Mouse (Mus musculus) liver, adult 2 months (tissue): ENCODE results near the gene Klhdc8a. TPM values are rescaled to one million over a fixed set of nuclear protein-coding genes. Genes with fewer than 3 reads are reported as not detected.

Experiments used
- DNase-seq: peaks from one replicate; pipeline ENCODE4 v3.0.0-alpha.2; 2011; ENCODE audit warnings: low read depth, low spot score; ENCODE audit errors: extremely low read depth
- H3K27ac ChIP-seq: fragments of 200-500 bp; replicated peaks from 2 replicates; pipeline ENCODE4 v1.5.1; 2012; ENCODE audit warnings: low read depth, mild to moderate bottlenecking, control low read depth, inconsistent platforms, low read length; ENCODE audit not compliant: insufficient read depth
- H3K27me3 ChIP-seq: fragments of 200-500 bp; 2 replicates; pipeline ENCODE4 v1.6.1; 2012; ENCODE audit warnings: mild to moderate bottlenecking, moderate library complexity, low read length, inconsistent platforms; ENCODE audit not compliant: control insufficient read depth, insufficient read depth
- H3K36me3 ChIP-seq: fragments of 200-500 bp; 2 replicates; pipeline ENCODE4 v1.6.1; 2012; ENCODE audit warnings: low read length, inconsistent platforms; ENCODE audit not compliant: control insufficient read depth, insufficient read depth
- H3K4me1 ChIP-seq: fragments of 200-500 bp; 2 replicates; pipeline ENCODE4 v1.6.1; 2011; ENCODE audit warnings: low read length; ENCODE audit not compliant: control insufficient read depth, insufficient read depth
- H3K4me3 ChIP-seq: fragments of 200-500 bp; 2 replicates; pipeline ENCODE4 v1.5.1; 2011; ENCODE audit warnings: low read depth, mild to moderate bottlenecking, control low read depth, low read length, moderate library complexity; ENCODE audit not compliant: insufficient read depth
- H3K79me2 ChIP-seq: fragments of 200-500 bp; 2 replicates; pipeline ENCODE4 v1.6.1; 2012; ENCODE audit warnings: inconsistent platforms, mild to moderate bottlenecking, low read length, moderate library complexity; ENCODE audit not compliant: control insufficient read depth, insufficient read depth
- H3K9ac ChIP-seq: fragments of 200-500 bp; 2 replicates; pipeline ENCODE4 v1.6.1; 2012; ENCODE audit warnings: low read depth, mild to moderate bottlenecking, control low read depth, inconsistent platforms, low read length
- CTCF ChIP-seq: fragments of 200-500 bp; IDR thresholded peaks from 2 replicates; pipeline ENCODE4 v1.5.1; 2011; ENCODE audit warnings: low read depth, low read length, control low read depth
- POLR2A ChIP-seq: fragments of 200-500 bp; IDR thresholded peaks from 2 replicates; pipeline ENCODE4 v1.6.1; 2011; ENCODE audit warnings: low read length, control low read depth; ENCODE audit not compliant: insufficient read depth; ENCODE audit errors: extremely low read depth
- WGBS: fragments of 180-500 bp; shearing (Covaris S2); methylation state at CpG from one replicate; pipeline ENCODE4 v1.1.7; 2018; 5-methylcytosine and 5-hydroxymethylcytosine counted together
- polyA plus RNA-seq: library from polyadenylated mRNA; depleted of rRNA; stranded (reverse); fragments of >200 nt; gene quantifications from 2 replicates; pipeline ENCODE4 v1.2.3, GENCODE M21; 2012; rRNA removed
- total RNA-seq: library from RNA; depleted of rRNA; stranded (reverse); fragments of >200 nt; gene quantifications from 2 replicates; pipeline ENCODE4 v1.2.3, GENCODE M21; 2014; rRNA removed

The Klhdc8a gene
- total and polyA plus RNA-seq, 2 experiments, result 0.18 to 1.2 TPM

- H3K27ac ChIP-seq, result no peak overlapping the region
- 95% methylated on average over 4 of the region's 4 CpGs for WGBS
Measured at GRCm38 (mm10) chr1:132351058-132351457, 52.6 kb downstream of the Klhdc8a start.

GRCm38 (mm10) chr1:132353389-132353788 lies 55.0 kb downstream of the Klhdc8a start:
- Histone ChIP-seq H3K4me3 (no peak overlapping the region), H3K9ac (no peak overlapping the region), H3K4me1 (peaks cover 9% of the 10 kb centered on the region), H3K27me3 (no peaks in the 10 kb centered on the region), H3K36me3 (no peaks in the 10 kb centered on the region), H3K79me2 (no peaks in the 10 kb centered on the region), H3K27ac (no peak overlapping the region)
- TF ChIP-seq POLR2A (no peak), CTCF (no peak)
- DNase-seq, result no peak
- WGBS, result 78% methylated on average over 5 of the region's 5 CpGs

More at GRCm38 (mm10) chr1:132351058-132351457, 52.6 kb downstream of the Klhdc8a start:
- Histone ChIP-seq H3K9ac (no peak overlapping the region), H3K4me1 (peaks cover 9% of the 10 kb centered on the region), H3K4me3 (no peak overlapping the region), H3K27me3 (no peaks in the 10 kb centered on the region), H3K36me3 (no peaks in the 10 kb centered on the region), H3K79me2 (no peaks in the 10 kb centered on the region)
- DNase-seq, result no peak
- TF ChIP-seq CTCF (no peak), POLR2A (no peak)

- no peak overlapping the region for H3K27ac ChIP-seq
- no peaks in the 10 kb centered on the region for H3K27me3 ChIP-seq
- DNase-seq, result no peak
- no peaks in the 10 kb centered on the region for H3K79me2 ChIP-seq
- no peak for TF ChIP-seq POLR2A
- no peak for TF ChIP-seq CTCF
- no peak overlapping the region for H3K4me3 ChIP-seq
- H3K4me1 ChIP-seq, result peaks cover 9% of the 10 kb centered on the region
- H3K36me3 ChIP-seq, result no peaks in the 10 kb centered on the region
- H3K9ac ChIP-seq, result no peak overlapping the region
- WGBS, result 85% methylated on average over 9 of the region's 9 CpGs
Measured at GRCm38 (mm10) chr1:132354234-132354633, 55.8 kb downstream of the Klhdc8a start.

GRCm38 (mm10) chr1:132355162-132355601 lies 56.8 kb downstream of the Klhdc8a start:
- 9% methylated on average over 6 of the region's 6 CpGs for WGBS

GRCm38 (mm10) chr1:132355841-132356242 lies 57.4 kb downstream of the Klhdc8a start:
- H3K4me3 ChIP-seq, result no peak overlapping the region
- H3K27me3 ChIP-seq, result no peaks in the 10 kb centered on the region
- H3K4me1 ChIP-seq, result peaks cover 9% of the 10 kb centered on the region
- DNase-seq, result peak; percentile 77
- 0 out of 2 replicates have a peak overlapping the region, but pooled peaks have one; percentile 39 for H3K9ac ChIP-seq
- H3K79me2 ChIP-seq, result no peaks in the 10 kb centered on the region
- H3K36me3 ChIP-seq, result no peaks in the 10 kb centered on the region
- WGBS, result 0% methylated on average over 3 of the region's 3 CpGs
- H3K27ac ChIP-seq, result peak overlapping the region; percentile 63; the same call in 1 of the 2 replicates
- TF ChIP-seq CTCF (peak; percentile 87), POLR2A (no peak)

More at GRCm38 (mm10) chr1:132355162-132355601, 56.8 kb downstream of the Klhdc8a start:
- peak; percentile 65 for DNase-seq
- H3K4me3 ChIP-seq, result no peak overlapping the region
- H3K9ac ChIP-seq, result no peak overlapping the region
- H3K79me2 ChIP-seq, result no peaks in the 10 kb centered on the region
- peaks cover 9% of the 10 kb centered on the region for H3K4me1 ChIP-seq
- no peaks in the 10 kb centered on the region for H3K27me3 ChIP-seq
- 0 out of 2 replicates have a peak, but pooled peaks have one; percentile 1 for TF ChIP-seq CTCF
- TF ChIP-seq POLR2A, result no peak
- H3K27ac ChIP-seq, result peak overlapping the region; percentile 63
- no peaks in the 10 kb centered on the region for H3K36me3 ChIP-seq

- Histone ChIP-seq H3K27ac (no peak overlapping the region), H3K4me1 (peaks cover 9% of the 10 kb centered on the region), H3K9ac (no peak overlapping the region), H3K27me3 (no peaks in the 10 kb centered on the region), H3K36me3 (no peaks in the 10 kb centered on the region), H3K4me3 (no peak overlapping the region), H3K79me2 (no peaks in the 10 kb centered on the region)
- no peak for DNase-seq
- TF ChIP-seq POLR2A (no peak), CTCF (no peak)
- 65% methylated on average over 1 of the region's 1 CpGs for WGBS
Measured at GRCm38 (mm10) chr1:132356841-132357240, 58.4 kb downstream of the Klhdc8a start.

Other genes starting within 250 kb of the Klhdc8a start
- 0.09 and 0.13 TPM in 2 replicates for gene Mfsd4a, start 230.6 kb upstream of the Klhdc8a start, total RNA-seq
- gene Mfsd4a, start 230.6 kb upstream of the Klhdc8a start, polyA plus RNA-seq, result 0.12 and 0.21 TPM in 2 replicates
- 4.7 and 5.3 TPM in 2 replicates for gene Cdk18, start 158.9 kb upstream of the Klhdc8a start, total RNA-seq
- gene Cdk18, start 158.9 kb upstream of the Klhdc8a start, polyA plus RNA-seq, result 29.2 and 33.2 TPM in 2 replicates
- not detected in 2 replicates for gene Lemd1, start 107.2 kb upstream of the Klhdc8a start, total RNA-seq
- gene Lemd1, start 107.2 kb upstream of the Klhdc8a start, polyA plus RNA-seq, result not detected in 2 replicates
- not detected in 2 replicates for gene AC124108.1, start 107.2 kb upstream of the Klhdc8a start, total RNA-seq
- not detected in 2 replicates for gene AC124108.1, start 107.2 kb upstream of the Klhdc8a start, polyA plus RNA-seq
- not detected in 2 replicates for gene Gm10188, start 68.9 kb upstream of the Klhdc8a start, total RNA-seq
- not detected in 2 replicates for gene Gm10188, start 68.9 kb upstream of the Klhdc8a start, polyA plus RNA-seq
- 3.8 and 4.8 TPM in 2 replicates for gene Nuak2, start 17.5 kb downstream of the Klhdc8a start, total RNA-seq
- 6.4 and 8.0 TPM in 2 replicates for gene Nuak2, start 17.5 kb downstream of the Klhdc8a start, polyA plus RNA-seq
- gene Tmcc2, start 92.7 kb downstream of the Klhdc8a start, total RNA-seq, result 1.6 and 1.9 TPM in 2 replicates
- gene Tmcc2, start 92.7 kb downstream of the Klhdc8a start, polyA plus RNA-seq, result 2.2 and 2.5 TPM in 2 replicates
- gene Dstyk, start 118.9 kb downstream of the Klhdc8a start, total RNA-seq, result 8.9 and 10.1 TPM in 2 replicates
- gene Dstyk, start 118.9 kb downstream of the Klhdc8a start, polyA plus RNA-seq, result 3.6 and 4.1 TPM in 2 replicates
- gene Rbbp5, start 178.7 kb downstream of the Klhdc8a start, total RNA-seq, result 21.4 and 21.7 TPM in 2 replicates
- 10.2 and 10.5 TPM in 2 replicates for gene Rbbp5, start 178.7 kb downstream of the Klhdc8a start, polyA plus RNA-seq
- gene Tmem81, start 207.6 kb downstream of the Klhdc8a start, total RNA-seq, result 1.4 and 1.8 TPM in 2 replicates
- gene Tmem81, start 207.6 kb downstream of the Klhdc8a start, polyA plus RNA-seq, result 1.0 and 1.5 TPM in 2 replicates
- under 0.01 and 0.07 TPM in 2 replicates for gene Cntn2, start 244.6 kb downstream of the Klhdc8a start, total RNA-seq
- gene Cntn2, start 244.6 kb downstream of the Klhdc8a start, polyA plus RNA-seq, result 0.11 and 0.48 TPM in 2 replicates